Mouse (Mus musculus) thymus, postnatal 10 days (tissue): ENCODE measurements at regions not wholly inside any gene's neighbourhood (a gene's known extent, or its start where the extent isn't known, plus 50 kb on each side); places are given as distances from the start of the nearest gene placed in this dataset.
"Not testable (repeated sequence)": the region's sequence is repeated elsewhere in the genome, so short reads cannot be mapped to it uniquely, and the experiment has no call there.

Source experiments
- DNase-seq, 2 experiments: peaks; one replicate each; pipeline ENCODE4 v3.0.0; 2021; ENCODE audit warnings: low spot score in 2 of 2

DNA sequence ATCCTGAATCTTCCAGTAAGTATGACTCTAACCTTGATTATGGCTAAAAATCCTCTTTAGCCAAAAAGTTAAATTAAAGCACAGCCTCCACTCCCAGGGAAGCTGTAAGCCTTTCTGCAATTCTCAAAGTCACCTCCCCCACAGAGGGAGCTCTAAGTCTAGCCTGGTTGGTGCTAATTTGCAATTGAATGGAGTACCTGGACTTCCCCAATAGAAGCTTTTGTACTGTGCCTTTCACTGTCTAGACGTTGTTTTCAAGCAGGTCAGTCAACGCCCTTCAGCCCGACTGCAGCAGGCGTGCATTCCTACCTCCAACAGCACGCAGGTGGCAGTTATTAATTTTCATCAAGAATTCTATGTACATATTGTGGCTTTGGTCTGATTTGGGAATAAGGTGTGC, 87.2 kb downstream of the Catsperg2 start:
- DNase-seq, result not testable (repeated sequence)

DNA sequence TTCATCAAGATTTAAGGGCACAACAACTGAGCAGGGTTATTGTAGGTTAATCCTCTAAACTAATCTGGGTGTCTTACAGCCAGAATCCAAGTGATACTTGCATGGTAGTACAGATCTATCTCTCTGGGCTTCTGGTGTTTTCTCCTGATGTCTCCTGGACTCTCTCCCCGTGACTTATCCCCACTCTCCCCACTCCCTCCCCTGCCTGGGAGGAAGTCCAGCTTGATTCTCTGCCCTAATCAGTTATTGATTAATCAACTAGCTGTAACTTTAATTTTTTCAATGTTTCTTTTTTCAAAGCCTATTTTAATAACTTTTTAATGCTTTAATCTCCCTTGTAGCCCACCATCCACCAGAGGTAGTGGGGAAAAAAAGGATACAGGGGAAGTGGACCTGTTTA, 83.9 kb upstream of the Sipa1l3 start:
- no peak for DNase-seq

DNA sequence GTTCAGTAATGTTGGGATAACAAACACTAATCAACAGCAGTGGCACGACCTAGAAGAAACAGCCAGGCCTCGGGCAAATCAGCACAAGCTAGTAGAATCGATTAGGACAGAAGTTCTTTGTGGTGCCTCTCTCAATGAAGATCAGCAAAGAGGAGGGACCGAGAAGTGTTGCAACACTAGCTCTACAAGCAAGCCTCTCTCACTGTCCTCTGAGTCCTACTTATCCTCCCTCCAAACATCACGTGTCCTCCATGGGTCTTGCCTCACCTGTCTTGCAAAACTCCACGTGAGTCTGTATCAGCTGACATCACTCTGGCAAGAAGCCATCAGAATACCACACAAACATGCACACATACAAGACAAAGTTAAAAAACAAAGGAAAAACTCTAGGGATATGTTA, 82.9 kb upstream of the Sipa1l3 start:
- DNase-seq, result no peak

DNA sequence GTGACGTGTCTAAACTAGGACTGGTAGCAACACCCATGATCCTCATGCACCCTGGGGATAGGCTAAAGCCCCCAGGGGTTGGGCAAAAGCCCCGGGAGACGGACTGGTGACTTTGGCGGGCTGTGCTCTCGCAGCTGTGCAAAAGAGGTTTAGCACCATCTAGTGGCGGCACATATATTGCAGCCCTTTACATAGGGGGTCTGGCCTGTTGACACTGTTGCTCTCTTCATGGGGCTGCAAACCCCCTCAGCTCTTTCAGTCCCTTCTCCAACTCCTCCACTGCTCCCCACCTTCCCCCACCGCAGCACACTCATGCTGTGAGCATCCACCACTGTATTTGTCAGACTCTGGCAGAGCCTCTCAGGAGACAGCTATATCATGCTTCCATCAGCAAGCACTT, 78.8 kb upstream of the Sipa1l3 start:
- peak; percentile 8 to 63 for DNase-seq

DNA sequence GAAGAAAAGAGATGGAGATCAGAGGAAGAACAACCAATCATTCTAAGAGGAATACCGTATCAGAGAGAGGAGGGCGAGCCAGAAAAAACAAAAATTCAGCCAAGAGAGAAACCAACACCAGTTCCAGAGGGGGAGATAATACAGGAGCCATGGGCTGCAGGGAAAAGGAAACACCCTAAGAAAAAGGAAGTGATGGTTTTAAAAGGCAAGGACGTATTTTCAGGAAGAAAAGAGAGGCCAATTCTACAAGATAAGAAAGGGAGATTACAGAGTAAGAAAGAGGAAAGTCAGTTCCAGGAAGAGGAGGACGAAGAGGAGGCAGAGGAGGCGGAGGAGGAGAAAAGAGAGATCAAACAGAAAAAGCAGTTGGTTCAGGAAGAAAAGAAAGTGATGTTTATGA, 59.7 kb upstream of the Sipa1l3 start:
- no peak for DNase-seq

DNA sequence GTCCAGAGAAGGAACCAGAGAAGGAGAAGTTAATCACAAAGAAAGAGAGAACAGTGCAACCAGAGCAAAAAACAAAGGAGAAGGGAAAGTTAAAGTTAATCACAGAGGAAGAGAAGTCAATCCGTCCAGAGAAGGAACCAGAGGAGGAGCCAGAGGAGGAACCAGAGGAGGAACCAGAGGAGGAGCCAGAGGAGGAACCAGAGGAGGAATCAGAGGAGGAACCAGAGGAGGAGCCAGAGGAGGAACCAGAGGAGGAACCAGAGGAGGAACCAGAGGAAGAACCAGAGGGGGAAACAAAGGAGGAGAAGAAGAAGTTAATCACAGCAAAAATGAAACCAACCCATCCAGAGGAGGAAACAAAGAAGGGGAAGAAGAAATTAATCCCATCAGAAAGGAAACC, 57.2 kb upstream of the Sipa1l3 start:
- no peak for DNase-seq
